19 mouse cellular contexts compared by ENCODE assay signal in the genomic region with DNA sequence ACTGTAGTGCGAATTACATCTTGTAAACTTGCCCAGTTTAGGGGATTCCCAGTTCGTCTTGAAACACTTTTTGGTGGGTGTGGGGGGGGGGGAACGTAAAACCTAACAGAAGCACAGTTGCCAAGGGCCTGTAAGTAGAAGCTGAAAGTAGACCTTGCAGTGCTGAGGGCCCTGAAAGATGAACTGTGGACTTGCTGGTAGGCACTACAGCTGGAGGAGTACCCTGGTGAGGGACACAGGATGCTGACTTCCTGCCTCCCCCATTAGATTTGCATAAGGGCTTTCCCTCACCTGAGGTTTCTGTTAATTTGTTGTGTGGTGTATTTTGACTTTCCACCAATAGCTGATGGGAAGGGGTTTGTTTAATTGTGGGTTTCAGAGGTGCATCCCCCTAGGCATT. TPM values are rescaled to one million over a fixed set of nuclear protein-coding genes. Genes with fewer than 3 reads are reported as not detected.
DNase-seq lines count a peak whose midpoint lies in the region.
"Had no signal": no experiment of that assay in that cellular context is flagged by ENCODE, and none has a peak within 500 bp of the region (broad histone marks: within the 10 kb centered on the region; RNA-seq: fewer than 3 reads in every experiment).

No protein-coding gene starts in this region.

- H3K27ac ChIP-seq in limb, embryonic 10.5 days: no peak overlapping the region
- H3K27ac ChIP-seq: embryonic facial prominence, embryonic 13.5 days; heart, adult 2 months; hindbrain, embryonic 10.5 days; limb, embryonic 13.5 days; liver, embryonic 14.5 days; macrophage; midbrain, embryonic 10.5 days had no signal

- H3K4me1 ChIP-seq in limb, embryonic 10.5 days: peaks cover 22% of the 10 kb centered on the region

- DNase-seq in A20 (ENCODE audit: low read depth, low spot score): peak; percentile 90
- peak; percentile 65 to 74 for DNase-seq in B cell, adult 2 months
- DNase-seq in induced T-regulatory cell, adult 2 months (ENCODE audit: low read depth): peak; percentile 88
- DNase-seq in thymus, postnatal 0 days (ENCODE audit: low spot score): peak; percentile 38
- DNase-seq in kidney, postnatal 14 days: no peak
- DNase-seq in limb, embryonic 10.5 days (ENCODE audit: low spot score): no peak
- no peak for DNase-seq in layer of hippocampus, adult 9-11 months
- DNase-seq: adrenal gland, adult 2 months; cerebellum, adult 9-11 months; gastrocnemius, postnatal 14 days; heart, adult 2 months; kidney, adult 8-10 months; kidney, postnatal 36 days had no signal

- no peak overlapping the region for H3K4me3 ChIP-seq in limb, embryonic 10.5 days
- H3K4me3 ChIP-seq: embryonic facial prominence, embryonic 13.5 days; heart, adult 2 months; hindbrain, embryonic 10.5 days; limb, embryonic 13.5 days; midbrain, embryonic 10.5 days had no signal

- H3K27me3 ChIP-seq in limb, embryonic 10.5 days (ENCODE audit: low read depth, poor library complexity, severe bottlenecking): no peaks in the 10 kb centered on the region
- H3K27me3 ChIP-seq: embryonic facial prominence, embryonic 13.5 days; limb, embryonic 13.5 days had no signal

- no peaks in the 10 kb centered on the region for H3K9me3 ChIP-seq in limb, embryonic 10.5 days (replicated peaks)
- H3K9me3 ChIP-seq: embryonic facial prominence, embryonic 13.5 days; hindbrain, embryonic 10.5 days; limb, embryonic 13.5 days; midbrain, embryonic 10.5 days had no signal

- H3K36me3 ChIP-seq in limb, embryonic 10.5 days: no peaks in the 10 kb centered on the region
- H3K36me3 ChIP-seq: embryonic facial prominence, embryonic 13.5 days; hindbrain, embryonic 10.5 days; limb, embryonic 13.5 days; midbrain, embryonic 10.5 days had no signal

- 81% methylated on average over 3 of the region's 3 CpGs for WGBS in limb, embryonic 10.5 days

RNA-seq across cellular contexts. Expression of a gene that starts 42.3 kb away (rescaled TPM):
- polyA plus RNA-seq in thymus, postnatal 0 days (2015; fragmentation: Nextera tagmentation; extraction: Ambion mirVana): 44.6 and 61.5 TPM in 2 replicates
- 34.0 and 38.6 TPM in 2 replicates for polyA plus RNA-seq in limb, embryonic 10.5 days (2016; fragmentation: Nextera tagmentation; extraction: Ambion mirVana)

Comparison
In these comparisons a context has a peak if more than half of its experiments do, and no peak if none do; other contexts are left out.
1. DNase-seq: peak in A20 (single experiment), B cell, adult 2 months (2 of 2), induced T-regulatory cell, adult 2 months (single experiment) and thymus, postnatal 0 days (single experiment); none in kidney, postnatal 14 days (single experiment), limb, embryonic 10.5 days (single experiment) and layer of hippocampus, adult 9-11 months (single experiment).